Mouse (Mus musculus) T-helper 2 cell (primary cell): ENCODE measurements at regions not wholly inside any gene's neighbourhood (a gene's known extent, or its start where the extent isn't known, plus 50 kb on each side); places are given as distances from the start of the nearest gene placed in this dataset.

Source experiments
- in situ Hi-C: fragments of 300-600 bp; cut with MboI, MseI; formaldehyde crosslinking; loops from one replicate; pipeline ENCODE4 v1.15.1; 2025; ENCODE audit warnings: high pct_unique_total_duplicates

DNA sequence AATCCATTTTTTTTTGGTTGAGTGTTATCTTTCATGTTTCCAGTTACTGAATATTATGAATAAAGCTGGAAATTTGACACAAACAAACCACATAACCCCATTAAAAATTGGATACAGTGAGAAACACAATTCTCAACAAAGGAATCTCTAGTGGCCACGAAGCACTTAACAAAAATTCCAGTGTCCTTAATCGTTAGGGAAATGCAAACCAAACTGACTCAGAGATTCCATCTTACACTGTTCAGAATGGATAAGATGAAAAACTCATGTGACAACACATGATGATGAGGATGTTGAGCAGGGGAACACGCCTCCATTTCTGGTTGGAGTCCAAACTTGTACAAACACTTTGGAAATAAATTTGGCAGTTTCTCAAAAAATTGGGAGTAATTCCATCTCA, 57.3 kb downstream of the Tktl2 start:
- in situ Hi-C loops = no loop called here

DNA sequence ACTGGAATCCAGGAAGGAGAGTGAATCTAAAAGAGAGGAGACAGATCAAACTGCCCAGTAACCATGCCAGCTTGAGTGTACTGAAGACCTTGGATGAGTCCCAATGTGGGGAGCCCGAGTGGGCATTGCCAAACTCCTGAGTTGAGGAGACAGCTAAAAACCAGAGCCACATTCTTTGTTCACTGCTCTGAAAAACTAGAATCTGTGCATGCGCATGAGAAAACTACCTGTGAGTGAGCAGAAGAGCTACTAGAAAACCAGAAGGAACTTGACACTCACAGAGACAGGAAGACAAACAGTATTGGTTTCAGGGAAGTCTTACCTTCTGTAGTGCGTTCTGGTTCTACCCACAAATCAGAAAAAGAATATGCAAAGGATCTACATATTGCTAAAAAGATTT, 74.6 kb downstream of the Tktl2 start:
- in situ Hi-C loops = loop anchor here (10.0 kb wide), 1 partner anchor 1391 kb away; no protein-coding TSS in a partner anchor

DNA sequence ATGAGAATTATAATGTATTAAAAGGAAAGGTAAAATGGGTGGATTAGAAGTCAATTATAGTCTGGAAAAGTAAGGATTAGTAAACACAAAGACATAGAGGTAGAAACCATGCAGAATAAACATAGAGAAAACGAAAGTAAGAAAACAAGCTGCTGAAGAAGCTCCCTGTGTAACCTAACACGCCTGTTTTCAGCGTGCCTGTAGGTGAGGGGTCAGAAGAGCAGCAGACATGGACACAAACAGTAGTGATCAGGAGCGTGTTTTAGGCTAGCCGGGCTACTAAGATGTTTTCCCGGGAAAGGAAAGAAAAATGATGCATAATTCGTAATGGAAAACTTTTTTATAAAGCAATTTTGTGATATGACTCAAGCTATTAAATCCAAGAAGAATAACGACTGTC, 75.3 kb downstream of the Tktl2 start:
- in situ Hi-C loops = loop anchor here (10.0 kb wide), 1 partner anchor 1392 kb away; no protein-coding TSS in a partner anchor

DNA sequence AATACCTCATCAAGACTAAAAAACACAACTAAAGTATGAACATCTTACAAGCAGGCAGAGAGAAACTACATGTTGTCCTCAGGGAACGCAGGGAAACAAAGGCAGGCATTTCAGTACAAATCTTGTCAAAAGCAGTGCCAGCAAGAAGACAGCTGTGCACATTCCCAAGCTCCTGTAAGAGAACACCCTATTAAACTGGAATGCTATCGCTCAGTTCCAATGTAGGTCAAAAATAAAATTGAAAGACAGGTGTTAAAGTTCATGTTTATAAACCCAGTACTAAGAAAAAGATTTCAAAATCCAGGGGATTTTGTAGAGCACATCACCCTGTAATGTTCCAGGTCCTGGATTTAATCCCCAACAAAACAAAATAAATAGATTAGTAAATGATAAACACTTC, 75.7 kb downstream of the Tktl2 start:
- in situ Hi-C loops = loop anchor here (10.0 kb wide), 1 partner anchor 1392 kb away; no protein-coding TSS in a partner anchor

DNA sequence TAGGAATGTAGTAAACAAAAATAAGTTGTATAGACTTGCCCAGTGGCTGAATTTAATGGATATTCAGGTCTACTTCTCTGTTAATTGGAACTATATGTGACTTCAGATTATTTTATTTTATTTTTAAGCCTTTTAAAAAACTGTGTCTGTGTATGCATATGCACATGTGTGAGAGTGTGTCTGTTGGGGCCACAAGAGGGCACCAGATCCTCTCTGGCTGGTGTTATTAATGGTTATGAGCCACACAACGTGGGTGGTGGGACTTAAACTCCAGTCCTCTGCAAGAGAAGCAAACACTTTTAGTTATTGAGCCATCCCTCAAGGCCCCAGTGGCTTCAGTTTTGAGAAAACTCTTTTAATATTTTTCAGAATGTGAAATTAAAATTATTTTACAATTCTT, 77.9 kb downstream of the Tktl2 start:
- in situ Hi-C loops = loop anchor here (10.0 kb wide), 1 partner anchor 1395 kb away; no protein-coding TSS in a partner anchor

DNA sequence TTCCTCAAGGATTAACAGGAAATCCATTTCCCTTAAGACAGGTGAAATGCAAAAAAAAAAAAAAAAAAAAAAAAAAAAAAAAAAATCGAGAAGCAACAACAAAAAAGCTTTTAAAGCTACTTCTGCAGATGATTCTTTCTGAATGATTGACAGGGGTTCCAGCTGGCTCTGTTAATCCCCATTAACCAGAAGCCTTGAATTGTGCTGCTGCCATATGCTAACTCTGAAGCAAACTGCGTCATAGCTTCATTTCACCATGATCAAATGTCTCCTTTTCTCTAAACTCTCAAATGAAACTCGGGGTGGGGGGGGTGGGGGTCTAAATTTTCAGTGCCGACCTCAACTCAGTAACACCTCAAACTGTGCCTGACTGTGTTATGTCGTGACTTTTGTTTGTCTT, 80.7 kb downstream of the Npy5r start:
- in situ Hi-C loops = no loop called here

DNA sequence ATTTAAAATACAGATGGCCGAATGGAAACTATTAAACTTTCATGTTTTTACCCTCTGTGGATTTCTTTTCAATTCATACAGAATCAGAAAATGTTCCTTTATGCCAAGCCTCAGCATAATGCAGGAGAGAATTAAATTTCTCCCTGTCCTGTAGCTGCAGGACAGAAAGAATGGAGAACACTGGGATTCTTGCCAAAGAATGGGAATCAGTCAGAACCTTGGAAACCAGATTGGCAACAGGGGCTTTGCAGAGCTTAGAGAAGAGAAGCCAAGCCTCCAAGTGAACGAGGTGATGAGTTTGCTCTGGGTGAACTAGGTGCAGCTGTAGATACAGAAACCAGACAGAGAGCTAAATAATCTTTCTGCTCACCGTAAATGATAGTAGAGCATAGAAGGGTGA, 64.6 kb downstream of the Npy5r start:
- in situ Hi-C loops = no loop called here

DNA sequence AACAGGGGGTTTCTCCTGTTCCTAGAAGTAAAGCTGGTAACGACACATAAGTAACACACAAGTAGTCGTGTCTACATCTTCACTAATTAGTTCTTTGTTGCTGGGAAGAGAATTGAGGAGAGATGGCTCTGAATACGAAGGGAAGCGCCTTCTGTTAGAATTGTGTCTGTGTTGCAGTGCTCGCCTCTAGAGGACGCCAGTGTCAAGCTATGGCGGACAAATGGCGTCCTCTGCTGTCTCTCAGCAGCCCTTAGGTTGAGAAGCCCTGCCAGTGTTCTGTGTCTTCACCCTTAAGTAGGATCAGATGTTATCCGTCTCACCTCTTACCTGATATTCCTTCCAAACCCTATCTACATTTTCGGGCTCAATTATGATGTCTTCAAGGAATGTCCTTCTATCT, 64.1 kb downstream of the Npy5r start:
- in situ Hi-C loops = no loop called here
